Mouse (Mus musculus): ENCODE measurements around the gene Ptprd.

Ptprd gene

DNA sequence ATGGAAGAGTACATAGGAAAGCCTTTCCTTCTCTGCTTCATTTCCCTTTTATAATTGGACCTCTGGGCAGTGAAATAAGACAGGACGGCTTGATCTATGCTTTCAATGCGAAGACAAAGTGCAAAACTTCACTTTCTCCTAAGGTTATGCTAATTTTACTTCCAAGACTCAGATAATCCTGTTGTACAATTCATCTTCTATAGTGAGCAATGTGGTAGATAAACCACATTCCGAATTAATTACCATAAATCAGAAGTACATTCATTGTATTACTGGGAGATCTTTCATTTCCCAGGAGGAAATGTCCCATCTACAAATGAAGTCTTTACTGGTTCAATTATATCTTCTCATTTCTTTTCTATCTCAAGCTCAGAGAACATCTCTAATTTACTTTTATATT is 1346.2 kb downstream of the Ptprd start:
- no peak for DNase-seq

DNA sequence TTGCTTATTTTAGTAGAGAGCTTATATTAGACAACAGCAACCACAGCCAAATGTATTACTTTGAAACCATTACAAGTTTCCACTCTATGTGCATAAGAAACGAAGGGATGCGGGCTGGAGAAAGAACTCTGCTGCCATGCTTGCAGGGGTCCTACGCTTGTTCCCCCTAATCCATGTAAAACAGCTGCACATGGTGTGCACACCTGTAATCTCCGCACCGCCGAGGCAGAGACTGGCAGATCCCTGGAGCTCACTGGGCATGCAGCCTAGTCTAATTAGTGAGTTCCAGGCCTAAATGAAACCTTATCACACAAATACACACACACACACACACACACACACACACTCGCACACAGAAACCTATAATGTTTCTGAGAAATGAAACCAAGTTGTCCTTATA is 1365.5 kb downstream of the Ptprd start:
- DNase-seq, result no peak

GRCm38 (mm10) chr4:76839016-76839415 is 1372.7 kb downstream of the Ptprd start:
- no peak for DNase-seq

GRCm38 (mm10) chr4:76812138-76812537 is 1399.6 kb downstream of the Ptprd start:
- no peak for DNase-seq

DNA sequence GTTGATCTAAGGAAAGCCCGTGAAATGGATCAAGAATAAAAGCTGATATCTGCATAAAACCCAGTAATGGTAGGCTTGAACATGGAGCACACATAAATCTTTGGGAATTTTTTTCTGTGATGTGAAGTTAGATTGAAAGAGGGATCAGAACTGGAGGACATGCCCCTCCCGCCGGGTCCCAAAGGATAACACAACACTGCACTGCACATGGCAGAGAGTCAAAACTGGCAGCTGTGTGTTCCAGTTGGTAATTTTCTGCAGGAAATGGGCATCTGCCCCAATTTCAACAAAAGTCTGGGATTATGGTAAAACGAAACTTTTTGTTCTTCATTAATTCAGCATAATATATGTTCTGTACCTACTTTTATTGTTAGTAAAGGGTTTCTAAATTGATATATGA is 1409.1 kb downstream of the Ptprd start:
- no peak for DNase-seq

- DNase-seq, result no peak
These were observed 1413.5 kb downstream of the Ptprd start for GRCm38 (mm10) chr4:76798010-76799007.

DNA sequence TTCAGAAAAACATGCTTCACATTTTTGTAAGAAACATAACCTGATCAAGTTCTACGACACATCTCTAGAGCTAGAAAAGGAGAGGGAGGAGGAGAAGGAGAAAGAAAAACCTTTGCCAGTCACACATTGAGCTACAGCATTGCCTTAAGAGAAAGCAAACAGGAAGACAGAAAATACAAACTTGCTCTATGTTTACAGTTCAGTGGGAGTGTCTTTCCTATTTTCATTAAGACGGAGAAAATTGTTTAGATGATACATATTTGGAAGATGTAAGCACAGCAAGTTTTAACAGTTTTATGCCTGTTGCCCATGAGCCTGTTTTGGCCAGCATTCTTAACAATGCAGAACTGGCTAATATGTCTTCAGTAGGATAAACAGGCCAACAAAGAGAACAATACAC is 1426.4 kb downstream of the Ptprd start:
- no peak for DNase-seq

GRCm38 (mm10) chr4:76779558-76780124 is 1432.1 kb downstream of the Ptprd start:
- DNase-seq, result no peak

DNA sequence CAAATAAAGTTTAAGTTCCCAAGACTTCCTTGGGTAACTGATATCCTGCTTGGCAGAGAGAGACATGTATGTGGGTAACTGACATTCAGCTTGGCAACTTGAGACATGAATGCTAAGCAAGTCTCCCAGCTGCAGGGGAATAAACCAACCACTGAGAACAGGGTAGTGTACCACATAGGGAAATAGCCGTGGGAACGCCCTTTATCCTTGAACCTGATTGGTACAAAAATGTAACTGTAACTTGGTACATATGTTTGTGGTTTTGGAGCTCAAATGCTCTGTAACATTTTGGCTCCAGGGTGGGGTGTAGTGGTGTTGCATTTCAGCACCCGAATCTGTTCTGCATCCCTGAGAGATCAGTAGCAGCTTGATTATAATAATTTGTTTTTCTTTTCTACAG is 1444.8 kb downstream of the Ptprd start:
- no peak for DNase-seq

DNA sequence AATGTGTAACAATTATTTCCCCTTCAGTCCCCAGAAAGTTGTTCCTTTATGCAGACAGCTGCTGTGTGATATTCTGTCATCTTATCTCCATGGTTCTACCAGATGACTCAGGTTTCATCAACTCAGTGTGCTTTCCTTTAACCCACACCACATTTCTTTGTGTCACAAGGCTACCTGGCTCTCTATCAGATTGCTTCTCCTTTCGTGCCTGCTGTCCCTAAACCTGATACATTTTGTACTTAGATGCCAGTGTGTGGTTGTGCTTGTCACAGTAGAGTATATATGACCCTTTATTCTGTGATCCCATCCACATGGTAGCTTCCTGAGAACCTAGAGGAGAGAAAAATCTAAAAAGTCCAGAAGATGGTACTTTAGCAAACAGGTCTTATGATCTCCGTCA is 1445.3 kb downstream of the Ptprd start:
- DNase-seq, result no peak

- no peak for DNase-seq
These were observed 1461.1 kb downstream of the Ptprd start for GRCm38 (mm10) chr4:76750709-76751108.

DNA sequence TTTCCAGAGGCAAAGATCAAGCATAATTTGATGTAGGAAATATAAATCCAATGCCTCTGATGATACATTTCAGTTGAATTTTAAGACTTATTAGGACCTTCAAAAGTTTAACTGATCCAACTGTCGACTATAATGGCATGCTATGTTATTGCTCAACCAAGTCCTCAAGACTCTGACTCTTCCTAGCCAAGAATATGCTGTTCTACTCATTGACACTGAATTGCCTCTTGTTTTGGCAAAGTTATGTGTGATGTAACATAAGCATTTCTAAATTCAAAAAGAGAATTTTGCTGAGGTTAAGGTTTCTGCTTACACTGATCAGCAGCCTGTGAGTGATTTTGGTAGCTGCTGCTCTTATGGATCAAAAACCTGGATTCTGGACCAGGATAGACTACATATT is 1475.9 kb downstream of the Ptprd start:
- no peak for DNase-seq

GRCm38 (mm10) chr4:76675726-76676125 is 1536.0 kb downstream of the Ptprd start:
- DNase-seq, result no peak

DNA sequence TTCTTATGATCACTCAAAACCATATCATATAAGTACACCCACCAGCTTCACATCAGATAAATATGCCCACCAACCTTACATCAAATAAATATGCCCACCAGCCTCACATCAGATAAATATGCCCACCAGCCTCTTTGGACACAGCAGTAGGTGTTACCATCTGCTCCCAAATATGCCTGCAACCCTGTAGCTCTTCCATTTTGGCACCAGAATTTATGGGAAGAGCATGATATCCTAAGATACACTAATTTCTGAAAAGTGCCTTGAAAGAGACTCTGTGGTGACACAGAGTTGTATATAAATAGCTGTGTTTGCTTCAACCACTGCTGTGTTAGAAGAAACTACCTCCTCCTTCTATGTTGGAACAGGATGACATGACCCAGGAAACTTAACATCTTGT is 1538.5 kb downstream of the Ptprd start:
- no peak for DNase-seq

GRCm38 (mm10) chr4:76672653-76673052 is 1539.1 kb downstream of the Ptprd start:
- DNase-seq, result no peak

- DNase-seq, result no peak
These were observed 1550.0 kb downstream of the Ptprd start for GRCm38 (mm10) chr4:76661725-76662124.

DNA sequence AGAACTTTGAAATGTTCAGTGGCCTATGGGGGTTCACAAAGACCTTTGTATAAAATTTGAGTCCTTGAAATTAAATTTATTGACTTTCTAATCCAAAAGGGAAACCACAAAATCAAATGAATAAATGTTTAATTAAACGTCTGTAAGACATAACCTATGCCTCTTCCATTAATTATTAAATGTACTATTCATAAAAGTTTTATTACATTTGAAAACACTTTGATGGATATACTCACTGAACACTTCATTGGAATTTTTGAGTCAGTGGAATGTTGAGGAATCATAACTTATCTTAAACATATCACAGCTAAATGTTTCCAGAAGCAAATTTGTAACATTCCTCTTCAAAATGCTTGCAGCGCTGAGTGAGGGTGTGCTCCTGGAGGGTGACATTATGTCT is 1551.6 kb downstream of the Ptprd start:
- no peak for DNase-seq

GRCm38 (mm10) chr4:76656734-76657133 is 1555.0 kb downstream of the Ptprd start:
- no peak for DNase-seq

DNA sequence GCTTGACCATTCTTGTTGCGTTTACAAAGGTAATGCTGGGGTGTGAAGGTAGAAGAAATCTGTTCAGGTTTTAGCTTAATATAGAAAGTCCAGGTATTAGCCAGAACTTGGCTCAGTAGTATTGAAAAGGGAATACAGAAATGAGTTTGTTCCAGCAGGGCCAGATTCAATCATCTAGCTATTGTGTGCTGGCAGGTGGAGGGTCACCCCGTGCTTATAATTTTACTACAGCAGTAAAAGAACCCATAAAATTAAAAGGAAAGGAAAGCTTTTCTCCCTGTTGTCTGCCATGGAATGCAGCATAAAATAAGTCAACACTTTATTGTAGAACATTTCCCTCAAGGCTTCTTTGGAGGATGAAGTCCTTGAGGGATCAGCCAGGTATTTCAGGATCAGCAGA is 1558.8 kb downstream of the Ptprd start:
- no peak for DNase-seq

GRCm38 (mm10) chr4:76621740-76622139 is 1590.0 kb downstream of the Ptprd start:
- DNase-seq, result no peak

DNA sequence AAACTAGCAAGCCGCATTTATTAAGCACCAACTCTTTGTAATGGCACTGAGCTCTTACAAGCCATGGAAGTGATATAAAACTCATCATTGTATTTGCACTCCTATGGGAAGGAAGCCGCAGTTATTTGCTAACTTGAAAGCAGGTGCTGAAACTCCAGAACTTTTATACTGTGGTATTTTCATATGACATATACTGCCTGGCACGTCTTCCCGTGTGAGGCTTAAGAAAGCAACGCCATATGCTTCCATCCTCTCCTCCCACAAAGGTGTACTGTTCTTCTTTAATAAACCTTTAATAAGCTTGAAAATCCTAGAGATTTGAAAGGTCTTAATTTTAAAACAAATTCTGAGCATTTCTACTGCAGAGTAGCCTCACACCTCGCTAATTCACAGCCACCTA is 1595.1 kb downstream of the Ptprd start:
- no peak for DNase-seq

DNA sequence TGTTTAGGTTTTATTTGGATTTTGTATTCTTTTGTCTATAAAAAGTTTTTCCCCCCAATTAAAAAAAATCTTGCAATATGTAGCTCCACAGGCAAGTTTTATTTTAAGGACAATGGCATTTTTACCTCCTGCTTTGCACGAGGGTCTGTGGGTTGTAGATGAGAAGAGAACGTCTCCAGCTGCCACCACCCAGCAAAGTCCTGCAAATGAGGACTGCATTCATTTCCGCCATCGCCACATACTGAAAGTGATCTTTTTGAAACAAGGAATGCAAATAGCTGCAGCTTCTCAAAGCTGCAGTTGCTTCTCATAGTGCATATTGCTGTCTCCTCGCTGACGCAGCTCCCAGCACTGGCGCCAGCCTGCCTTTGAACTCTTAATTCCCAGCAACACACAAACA is 1603.5 kb downstream of the Ptprd start:
- peak; percentile 5 for DNase-seq

GRCm38 (mm10) chr4:76606808-76607207 is 1605.0 kb downstream of the Ptprd start:
- DNase-seq, result no peak

DNA sequence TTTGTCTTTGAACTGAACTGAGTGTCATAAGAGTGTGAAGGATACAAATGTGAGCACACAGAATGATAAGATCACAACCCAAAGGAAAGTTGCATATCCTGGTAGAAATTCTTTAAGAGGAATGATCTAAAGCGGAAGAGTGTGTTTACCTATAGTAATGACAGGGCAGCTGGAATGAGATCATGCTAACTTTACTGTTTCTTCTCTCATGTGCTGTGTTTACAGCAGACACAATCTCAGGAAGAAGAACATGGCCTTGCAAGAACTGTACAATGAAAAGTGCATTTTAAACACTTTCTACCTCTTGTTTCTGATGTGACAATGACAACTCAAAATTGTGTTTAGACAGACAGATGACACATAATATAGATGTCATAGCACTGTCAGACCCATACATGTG is 1621.0 kb downstream of the Ptprd start:
- DNase-seq, result no peak

GRCm38 (mm10) chr4:76583025-76583424 is 1628.7 kb downstream of the Ptprd start:
- DNase-seq, result no peak

Data from right cerebral cortex, postnatal 14 days (tissue).